Mouse (Mus musculus) limb, embryonic 10.5 days (tissue): ENCODE results near the gene Chad. TPM values are rescaled to one million over a fixed set of nuclear protein-coding genes. Genes with fewer than 3 reads are reported as not detected.

Source experiments
- DNase-seq: peaks from one replicate; pipeline ENCODE4 v3.0.0-alpha.2; 2017; ENCODE audit warnings: low spot score
- H3K27ac ChIP-seq: fragments of 300-500 bp; sonication (generic); 2 replicates; pipeline ENCODE4 v1.5.1; 2016; ENCODE audit warnings: mild to moderate bottlenecking
- H3K27me3 ChIP-seq: fragments of 300-500 bp; sonication (generic); 2 replicates; pipeline ENCODE4 v1.6.1; 2016; ENCODE audit warnings: low read depth, mild to moderate bottlenecking; ENCODE audit not compliant: poor library complexity, severe bottlenecking
- H3K36me3 ChIP-seq: fragments of 300-500 bp; sonication (generic); 2 replicates; pipeline ENCODE4 v1.6.1; 2016; ENCODE audit warnings: mild to moderate bottlenecking, moderate library complexity
- H3K4me1 ChIP-seq: fragments of 300-500 bp; sonication (generic); 2 replicates; pipeline ENCODE4 v1.6.1; 2016
- H3K4me3 ChIP-seq: fragments of 300-500 bp; sonication (generic); 2 replicates; pipeline ENCODE4 v1.5.1; 2016; ENCODE audit warnings: mild to moderate bottlenecking, moderate library complexity
- H3K9me3 ChIP-seq: fragments of 300-500 bp; sonication (generic); replicated peaks from 2 replicates; pipeline ENCODE4 v1.6.1; 2016; ENCODE audit warnings: mild to moderate bottlenecking
- WGBS: fragments of 180-500 bp; shearing (Covaris S2); methylation state at CpG from one replicate; pipeline ENCODE4 v1.1.7; 2016; 5-methylcytosine and 5-hydroxymethylcytosine counted together
- polyA plus RNA-seq: library from polyadenylated mRNA; unstranded; fragments of >200 nt; fragmentation: Nextera tagmentation; extraction: Ambion mirVana; gene quantifications from 2 replicates; pipeline ENCODE4 v1.2.1, GENCODE M21; 2016

Chad gene
- polyA plus RNA-seq, 1 experiment from 2014 or later = 0.30 TPM

DNA sequence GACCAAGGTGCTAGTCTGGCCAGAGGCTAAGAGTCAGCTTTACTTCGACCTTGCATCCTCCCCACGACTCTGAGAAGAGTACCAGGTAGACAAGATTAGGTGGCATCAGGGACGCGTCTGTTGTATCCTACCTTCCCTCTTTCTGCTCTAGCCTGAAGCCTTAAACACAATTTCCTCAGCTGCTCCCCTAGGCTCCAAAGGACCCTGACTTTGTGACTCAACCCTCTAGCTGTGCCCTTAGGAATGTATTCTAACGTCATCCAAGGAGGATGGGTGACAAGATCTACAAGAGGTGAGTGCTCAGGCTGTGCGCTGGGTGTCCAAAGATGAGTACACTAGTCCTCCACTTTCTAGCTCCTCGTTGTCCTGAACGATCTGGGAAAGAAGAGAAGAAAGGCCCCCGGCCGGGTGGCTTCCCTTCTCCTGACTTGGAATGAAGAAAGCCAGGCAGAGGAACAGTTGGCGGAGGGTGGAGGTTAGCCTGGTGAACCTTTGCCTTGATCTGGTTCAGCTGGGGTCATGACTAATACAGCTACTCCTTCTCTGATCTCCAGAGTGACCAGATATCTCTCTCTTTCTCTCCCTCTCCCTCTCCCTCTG, 37.6 kb downstream of the Chad start:
- 62% methylated on average over 11 of the region's 11 CpGs for WGBS
- Histone ChIP-seq H3K9me3 (no peaks in the 10 kb centered on the region), H3K27me3 (no peaks in the 10 kb centered on the region), H3K4me1 (peaks cover 27% of the 10 kb centered on the region), H3K4me3 (peak overlapping the region; percentile 64), H3K27ac (peak overlapping the region; percentile 89), H3K36me3 (peaks cover 4% of the 10 kb centered on the region)
- no peak for DNase-seq

DNA sequence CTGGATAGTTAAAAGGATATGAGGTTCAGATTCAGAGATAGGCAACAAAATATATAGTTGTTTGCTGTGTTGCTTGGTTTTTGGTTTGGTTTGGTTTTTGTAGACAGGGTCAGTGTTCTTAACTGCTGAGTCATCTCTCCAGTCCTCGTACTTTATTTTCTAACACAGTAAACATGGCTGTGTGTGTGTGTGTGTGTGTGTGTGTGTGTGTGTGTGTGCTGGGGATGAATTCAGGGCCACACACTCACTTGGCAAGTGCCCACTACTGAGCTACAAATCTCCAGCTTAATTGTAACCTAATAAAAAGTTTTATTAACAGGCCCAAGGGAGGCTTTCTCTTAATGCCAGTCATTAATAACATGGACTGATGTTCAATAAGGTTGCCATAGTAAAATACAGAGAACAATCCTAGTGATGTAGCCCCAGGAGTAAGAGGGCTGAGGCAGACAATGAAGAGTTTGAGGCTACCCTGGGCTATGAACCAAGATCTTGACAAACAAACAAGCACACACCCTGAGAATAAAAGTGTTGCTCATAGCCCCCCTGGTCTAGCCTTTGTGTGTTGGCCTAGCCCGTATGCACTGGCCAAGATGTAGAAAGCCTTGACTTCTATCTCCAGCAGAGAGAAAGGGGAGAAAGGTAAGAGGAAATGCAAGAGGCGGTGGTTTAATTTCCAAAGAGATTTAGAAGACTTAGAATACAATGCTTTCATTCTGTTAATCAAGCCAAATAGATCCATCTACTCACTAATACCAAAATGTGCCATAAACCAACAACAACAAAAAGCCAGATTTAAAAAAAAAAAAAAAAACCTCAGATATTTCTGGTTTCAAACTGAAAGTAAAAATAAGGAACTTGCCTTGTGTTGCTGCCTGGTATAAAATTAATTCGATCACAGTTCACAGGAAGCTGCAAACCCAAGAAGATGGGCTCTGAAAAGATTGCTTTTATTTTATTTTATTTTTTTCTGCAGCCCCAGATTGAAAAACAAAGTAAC, 46.2 kb downstream of the Chad start:
- DNase-seq = no peak
- no peak overlapping the region for H3K4me3 ChIP-seq
- no peak overlapping the region for H3K27ac ChIP-seq
- WGBS = 79% methylated on average over 4 of the region's 4 CpGs
- H3K27me3 ChIP-seq = no peaks in the 10 kb centered on the region
- H3K4me1 ChIP-seq = no peaks in the 10 kb centered on the region
- H3K36me3 ChIP-seq = no peaks in the 10 kb centered on the region
- no peaks in the 10 kb centered on the region for H3K9me3 ChIP-seq

DNA sequence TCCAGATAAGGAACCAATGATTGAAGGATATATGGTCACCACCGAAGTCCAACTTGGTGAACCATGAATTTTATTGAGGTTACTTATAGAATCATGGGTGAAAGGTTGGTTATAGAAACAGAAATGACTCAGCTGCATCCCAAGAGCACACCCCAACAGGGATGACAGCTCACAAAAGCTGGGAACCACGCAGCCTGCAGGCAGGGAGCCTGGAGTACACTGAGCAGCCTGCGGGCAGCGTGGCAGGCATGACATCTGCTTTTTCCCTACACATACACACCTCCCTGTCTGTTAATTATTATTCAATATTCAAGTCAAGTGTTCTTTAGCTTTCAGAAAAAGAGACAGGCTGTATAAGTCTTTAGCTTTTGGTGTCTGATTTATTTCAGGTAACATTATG, 49.8 kb downstream of the Chad start:
- H3K27me3 ChIP-seq = no peaks in the 10 kb centered on the region
- H3K9me3 ChIP-seq = no peaks in the 10 kb centered on the region
- WGBS = 84% methylated on average over 4 of the region's 4 CpGs

DNA sequence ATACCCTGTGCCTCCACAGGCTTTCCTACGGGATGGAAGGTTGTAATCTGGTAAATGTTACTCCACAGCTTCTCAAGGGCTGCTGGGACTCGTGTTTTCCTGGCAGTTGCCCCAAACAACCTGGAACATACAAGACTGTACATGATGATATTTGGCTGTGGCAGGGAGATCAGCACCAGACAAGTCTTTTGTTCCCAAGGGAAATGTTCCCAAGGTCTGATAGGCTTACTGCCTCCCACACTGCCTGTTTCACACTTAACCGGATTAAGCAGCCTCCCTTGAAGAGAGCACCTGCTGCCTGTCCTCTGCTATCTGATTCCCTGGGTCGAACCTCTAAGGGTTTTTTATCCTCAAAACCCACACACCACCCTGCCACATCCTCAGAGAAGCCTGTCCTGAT, 50.6 kb downstream of the Chad start:
- no peaks in the 10 kb centered on the region for H3K9me3 ChIP-seq
- H3K4me3 ChIP-seq = no peak overlapping the region
- H3K4me1 ChIP-seq = no peaks in the 10 kb centered on the region
- H3K27ac ChIP-seq = no peak overlapping the region
- no peaks in the 10 kb centered on the region for H3K27me3 ChIP-seq
- DNase-seq = no peak
- 47% methylated on average over 4 of the region's 4 CpGs for WGBS
- H3K36me3 ChIP-seq = no peaks in the 10 kb centered on the region

More for the DNA sequence above, 49.8 kb downstream of the Chad start:
- DNase-seq = no peak
- Histone ChIP-seq H3K36me3 (no peaks in the 10 kb centered on the region), H3K4me1 (no peaks in the 10 kb centered on the region), H3K27ac (no peak overlapping the region), H3K4me3 (no peak overlapping the region)

DNA sequence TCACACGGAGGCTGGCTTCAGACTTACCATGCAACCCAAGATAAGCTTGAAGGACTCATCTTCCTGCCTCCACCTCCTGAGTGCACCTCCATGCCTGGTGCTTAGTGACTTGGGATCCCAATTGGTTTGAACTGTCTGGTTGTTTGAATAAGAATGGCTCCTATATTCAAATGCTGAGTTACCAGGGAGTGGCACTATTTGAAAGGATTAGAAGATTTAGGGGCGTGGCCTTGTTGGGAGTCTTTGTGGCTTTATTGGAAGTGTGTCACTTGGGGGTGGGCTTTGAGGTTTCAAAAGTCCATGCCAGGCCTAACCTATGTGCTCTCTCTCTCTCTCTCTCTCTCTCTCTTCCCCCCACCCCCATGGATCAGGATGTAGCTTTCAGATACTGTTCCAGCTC, 52.8 kb downstream of the Chad start:
- no peak for DNase-seq
- WGBS = 84% methylated on average over 2 of the region's 2 CpGs
- no peaks in the 10 kb centered on the region for H3K27me3 ChIP-seq
- no peak overlapping the region for H3K4me3 ChIP-seq
- H3K27ac ChIP-seq = no peak overlapping the region
- H3K36me3 ChIP-seq = no peaks in the 10 kb centered on the region
- no peaks in the 10 kb centered on the region for H3K9me3 ChIP-seq
- no peaks in the 10 kb centered on the region for H3K4me1 ChIP-seq

Other genes with a start within 250 kb of the Chad start
- gene Luc7l3, start 243.1 kb upstream of the Chad start, polyA plus RNA-seq = 89.9 and 107 TPM in 2 replicates
- 18.1 and 21.3 TPM in 2 replicates for gene Ankrd40, start 237.0 kb upstream of the Chad start, polyA plus RNA-seq
- 0.59 and 0.88 TPM in 2 replicates for gene Abcc3, start 172.1 kb upstream of the Chad start, polyA plus RNA-seq
- 12.7 and 21.4 TPM in 2 replicates for gene Cacna1g, start 90.8 kb upstream of the Chad start, polyA plus RNA-seq
- 0.05 TPM in 1 of 2 replicates, not detected in the other for gene Spata20, start 78.9 kb upstream of the Chad start, polyA plus RNA-seq
- 3.0 and 3.6 TPM in 2 replicates for gene Epn3, start 65.1 kb upstream of the Chad start, polyA plus RNA-seq
- gene Mycbpap, start 43.3 kb upstream of the Chad start, polyA plus RNA-seq = 2.7 and 5.0 TPM in 2 replicates
- gene Rsad1, start 15.8 kb upstream of the Chad start, polyA plus RNA-seq = 3.0 and 4.5 TPM in 2 replicates
- gene Acsf2, start 36.8 kb downstream of the Chad start, polyA plus RNA-seq = 4.1 and 5.6 TPM in 2 replicates
- 274 and 301 TPM in 2 replicates for gene Lrrc59, start 64.7 kb downstream of the Chad start, polyA plus RNA-seq
- gene Mrpl27, start 88.7 kb downstream of the Chad start, polyA plus RNA-seq = 141 and 147 TPM in 2 replicates
- gene Eme1, start 88.9 kb downstream of the Chad start, polyA plus RNA-seq = 60.1 and 62.2 TPM in 2 replicates
- gene Xylt2, start 112.5 kb downstream of the Chad start, polyA plus RNA-seq = 17.8 and 21.0 TPM in 2 replicates
- gene Gm11541, start 139.5 kb downstream of the Chad start, polyA plus RNA-seq = not detected in 2 replicates
- gene Cdc34b, start 176.7 kb downstream of the Chad start, polyA plus RNA-seq = 0.16 and 0.20 TPM in 2 replicates
- not detected in 2 replicates for gene Tmem92, start 217.7 kb downstream of the Chad start, polyA plus RNA-seq